Mouse (Mus musculus): ENCODE results near the gene Astn2.

The Astn2 gene

GRCm38 (mm10) chr4:65839550-65840000, 564.8 kb downstream of the Astn2 start:
- no peak for DNase-seq (ENCODE audit: low spot score)

- DNase-seq (ENCODE audit: low spot score) = no peak
Measured at GRCm38 (mm10) chr4:65838781-65839180, 565.6 kb downstream of the Astn2 start.

GRCm38 (mm10) chr4:65832971-65833370, 571.4 kb downstream of the Astn2 start:
- no peak for DNase-seq (ENCODE audit: low spot score)

- no peak for DNase-seq (ENCODE audit: low spot score)
Measured at GRCm38 (mm10) chr4:65831872-65832271, 572.5 kb downstream of the Astn2 start.

GRCm38 (mm10) chr4:65830495-65830894, 573.9 kb downstream of the Astn2 start:
- no peak for DNase-seq (ENCODE audit: low spot score)

- DNase-seq (ENCODE audit: low spot score) = no peak
Measured at GRCm38 (mm10) chr4:65821070-65821469, 583.3 kb downstream of the Astn2 start.

- DNase-seq (ENCODE audit: low spot score) = no peak
Measured at GRCm38 (mm10) chr4:65820236-65820635, 584.2 kb downstream of the Astn2 start.

GRCm38 (mm10) chr4:65819835-65820234, 584.6 kb downstream of the Astn2 start:
- no peak for DNase-seq (ENCODE audit: low spot score)

- no peak for DNase-seq (ENCODE audit: low spot score)
Measured at GRCm38 (mm10) chr4:65814176-65814535, 590.3 kb downstream of the Astn2 start.

GRCm38 (mm10) chr4:65813500-65814175, 590.8 kb downstream of the Astn2 start:
- no peak for DNase-seq (ENCODE audit: low spot score)

GRCm38 (mm10) chr4:65807341-65807740, 597.1 kb downstream of the Astn2 start:
- no peak for DNase-seq (ENCODE audit: low spot score)

- no peak for DNase-seq (ENCODE audit: low spot score)
Measured at GRCm38 (mm10) chr4:65801204-65801603, 603.2 kb downstream of the Astn2 start.

- DNase-seq (ENCODE audit: low spot score) = no peak
Measured at GRCm38 (mm10) chr4:65791051-65791450, 613.4 kb downstream of the Astn2 start.

GRCm38 (mm10) chr4:65773368-65774010, 630.9 kb downstream of the Astn2 start:
- DNase-seq (ENCODE audit: low spot score) = no peak

- no peak for DNase-seq (ENCODE audit: low spot score)
Measured at GRCm38 (mm10) chr4:65770952-65771351, 633.5 kb downstream of the Astn2 start.

- DNase-seq (ENCODE audit: low spot score) = no peak
Measured at GRCm38 (mm10) chr4:65767919-65768318, 636.5 kb downstream of the Astn2 start.

- DNase-seq (ENCODE audit: low spot score) = no peak
Measured at GRCm38 (mm10) chr4:65767431-65767830, 637.0 kb downstream of the Astn2 start.

- no peak for DNase-seq (ENCODE audit: low spot score)
Measured at GRCm38 (mm10) chr4:65765312-65765711, 639.1 kb downstream of the Astn2 start.

- DNase-seq (ENCODE audit: low spot score) = no peak
Measured at GRCm38 (mm10) chr4:65764275-65764674, 640.1 kb downstream of the Astn2 start.

GRCm38 (mm10) chr4:65763823-65764222, 640.6 kb downstream of the Astn2 start:
- DNase-seq (ENCODE audit: low spot score) = no peak

- no peak for DNase-seq (ENCODE audit: low spot score)
Measured at GRCm38 (mm10) chr4:65762116-65762515, 642.3 kb downstream of the Astn2 start.

GRCm38 (mm10) chr4:65761658-65762057, 642.8 kb downstream of the Astn2 start:
- DNase-seq (ENCODE audit: low spot score) = no peak

GRCm38 (mm10) chr4:65758875-65759201, 645.6 kb downstream of the Astn2 start:
- DNase-seq (ENCODE audit: low spot score) = no peak

Data from testis, postnatal 10 days (tissue).